ENCODE assay signal across 11 mouse cellular contexts in the genomic region with DNA sequence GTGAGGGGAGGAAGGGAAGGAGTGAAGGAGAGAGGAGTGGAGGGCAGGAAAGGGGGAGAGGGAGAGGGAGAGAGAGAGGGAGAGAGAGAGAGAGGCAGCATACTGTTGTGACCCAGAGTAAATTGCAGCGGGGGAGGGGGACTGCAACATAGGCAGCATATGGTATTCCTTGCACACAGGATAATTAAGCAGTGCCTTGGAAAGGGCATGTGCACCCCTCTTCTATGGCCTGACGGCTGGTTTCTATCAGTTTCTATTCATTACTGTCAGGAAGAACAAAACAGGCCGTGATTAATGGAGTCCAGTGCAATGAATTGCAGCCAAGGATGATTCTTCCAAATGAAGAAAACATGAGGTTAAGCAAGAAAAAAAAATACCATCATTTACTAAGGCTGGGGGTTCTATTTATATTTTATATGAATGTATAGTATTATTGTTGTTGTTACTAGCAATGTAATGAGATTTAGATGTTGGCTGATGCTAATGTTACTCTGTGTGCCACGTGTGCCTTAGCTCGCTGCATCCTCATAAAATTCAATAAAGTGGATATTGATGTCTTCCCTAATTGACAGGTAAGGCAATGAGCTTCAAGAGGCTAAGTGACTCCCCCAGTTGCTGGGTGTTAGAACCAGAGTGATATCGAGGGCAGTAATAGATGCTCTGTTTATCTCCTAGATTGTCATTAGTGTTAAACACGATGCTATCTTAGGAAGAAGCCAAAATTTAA.
DNase-seq lines count a peak whose midpoint lies in the region; ATAC-seq lines count a peak whose summit lies in the region.
"Had no signal": no experiment of that assay in that cellular context is flagged by ENCODE, and none has a peak within 500 bp of the region (broad histone marks: within the 10 kb centered on the region; RNA-seq: fewer than 3 reads in every experiment).

No protein-coding gene starts in this region.

- H3K4me1 ChIP-seq in kidney, embryonic 15.5 days: no peaks in the 10 kb centered on the region
- H3K4me1 ChIP-seq in hindbrain, embryonic 10.5 days (replicated peaks): peaks cover 11% of the 10 kb centered on the region

- H3K4me2 ChIP-seq in kidney, embryonic 15.5 days: no peak overlapping the region

- no peak overlapping the region for H3K4me3 ChIP-seq in kidney, embryonic 15.5 days (replicated peaks)
- H3K4me3 ChIP-seq in hindbrain, embryonic 10.5 days: no peak overlapping the region

- WGBS in kidney, embryonic 15.5 days: 51% methylated on average over 7 of the region's 7 CpGs
- WGBS in hindbrain, embryonic 10.5 days: 70% methylated on average over 7 of the region's 7 CpGs

- DNase-seq in kidney, postnatal 25 days: no peak
- peak; percentile 77 for DNase-seq in embryo, embryonic 11 days
- peak; percentile 50 for DNase-seq in hindbrain, embryonic 10.5 days (ENCODE audit: low spot score)
- DNase-seq in lung, postnatal 4 days: peak; percentile 23 to 75
- DNase-seq in urinary bladder, adult 18-20 months (ENCODE audit: low spot score in 2 of 2): no peak
- no peak for DNase-seq in heart, adult 8-10 months (ENCODE audit: low spot score)
- DNase-seq in layer of hippocampus, postnatal 14 days (ENCODE audit: low spot score in 2 of 2): no peak
- DNase-seq: cerebellum, postnatal 25 days had no signal

- H3K27me3 ChIP-seq in kidney, embryonic 15.5 days: no peaks in the 10 kb centered on the region
- H3K27me3 ChIP-seq in hindbrain, embryonic 10.5 days (ENCODE audit: insufficient read depth, poor library complexity, severe bottlenecking): no peaks in the 10 kb centered on the region

- peak; percentile 71; the same call in 1 of the 2 replicates for ATAC-seq in kidney, embryonic 15.5 days (replicated peaks; ENCODE audit: low FRiP score)
- ATAC-seq: activated CD4-positive, CD25-positive, alpha-beta regulatory T cell, adult 4 months had no signal

- no peaks in the 10 kb centered on the region for H3K36me3 ChIP-seq in kidney, embryonic 15.5 days
- H3K36me3 ChIP-seq in hindbrain, embryonic 10.5 days: no peaks in the 10 kb centered on the region

- H3K9ac ChIP-seq in kidney, embryonic 15.5 days: no peak overlapping the region
- H3K9ac ChIP-seq: liver, embryonic 14.5 days had no signal

- H3K9me3 ChIP-seq in kidney, embryonic 15.5 days (replicated peaks): no peaks in the 10 kb centered on the region
- H3K9me3 ChIP-seq in hindbrain, embryonic 10.5 days: no peaks in the 10 kb centered on the region

- no peak overlapping the region for H3K27ac ChIP-seq in kidney, embryonic 15.5 days
- H3K27ac ChIP-seq in hindbrain, embryonic 10.5 days: no peak overlapping the region
- H3K27ac ChIP-seq: liver, embryonic 14.5 days had no signal

Comparison
In these comparisons a context has a peak if more than half of its experiments do, and no peak if none do; other contexts are left out.
1. DNase-seq: peak in embryo, embryonic 11 days (single experiment), hindbrain, embryonic 10.5 days (single experiment) and lung, postnatal 4 days (2 of 2); none in kidney, postnatal 25 days (0 of 2), urinary bladder, adult 18-20 months (0 of 2), heart, adult 8-10 months (single experiment) and layer of hippocampus, postnatal 14 days (0 of 2).